Mouse (Mus musculus) small intestine, adult 2 months (tissue): ENCODE results near the gene Tfe3. TPM values are rescaled to one million over a fixed set of nuclear protein-coding genes. Genes with fewer than 3 reads are reported as not detected.

ENCODE experiments used
- H3K27ac ChIP-seq: fragments of 200-500 bp; 2 replicates; pipeline ENCODE4 v1.5.1; 2012; ENCODE audit warnings: low read depth, low read length, control low read depth, inconsistent platforms; ENCODE audit not compliant: insufficient read depth
- H3K27me3 ChIP-seq: fragments of 200-500 bp; 2 replicates; pipeline ENCODE4 v1.6.1; 2012; ENCODE audit warnings: mild to moderate bottlenecking, moderate library complexity, low read length, inconsistent platforms; ENCODE audit not compliant: control insufficient read depth, insufficient read depth
- H3K36me3 ChIP-seq: fragments of 200-500 bp; 2 replicates; pipeline ENCODE4 v1.6.1; 2012; ENCODE audit warnings: mild to moderate bottlenecking, low read length, control low read depth, inconsistent platforms; ENCODE audit not compliant: control insufficient read depth, insufficient read depth
- H3K4me1 ChIP-seq: fragments of 200-500 bp; 2 replicates; pipeline ENCODE4 v1.6.1; 2012; ENCODE audit warnings: low read length, inconsistent platforms, mixed read lengths; ENCODE audit not compliant: control insufficient read depth, insufficient read depth, insufficient read length
- H3K4me3 ChIP-seq: fragments of 200-500 bp; 2 replicates; pipeline ENCODE4 v1.5.1; 2012; ENCODE audit warnings: low read depth, mild to moderate bottlenecking, control low read depth, inconsistent platforms, low read length, moderate library complexity
- CTCF ChIP-seq: fragments of 200-500 bp; IDR thresholded peaks from 2 replicates; pipeline ENCODE4 v1.5.1; 2012; ENCODE audit warnings: low read depth, mild to moderate bottlenecking, control low read depth, inconsistent platforms, low read length, moderate library complexity, mixed read lengths; ENCODE audit not compliant: insufficient replicate concordance, insufficient read length; ENCODE audit errors: extremely low read depth
- POLR2A ChIP-seq: fragments of 200-500 bp; IDR thresholded peaks from 2 replicates; pipeline ENCODE4 v1.6.1; 2012; ENCODE audit warnings: low read depth, mild to moderate bottlenecking, control low read depth, inconsistent platforms, low read length, moderate library complexity
- WGBS: fragments of 180-500 bp; shearing (Covaris S2); methylation state at CpG from one replicate; pipeline ENCODE4 v1.1.7; 2018; 5-methylcytosine and 5-hydroxymethylcytosine counted together
- polyA plus RNA-seq: library from polyadenylated mRNA; depleted of rRNA; stranded (reverse); fragments of >200 nt; gene quantifications from 2 replicates; pipeline ENCODE4 v1.2.3, GENCODE M21; 2012

The Tfe3 gene
- polyA plus RNA-seq, 1 experiment = 23.0 TPM

DNA sequence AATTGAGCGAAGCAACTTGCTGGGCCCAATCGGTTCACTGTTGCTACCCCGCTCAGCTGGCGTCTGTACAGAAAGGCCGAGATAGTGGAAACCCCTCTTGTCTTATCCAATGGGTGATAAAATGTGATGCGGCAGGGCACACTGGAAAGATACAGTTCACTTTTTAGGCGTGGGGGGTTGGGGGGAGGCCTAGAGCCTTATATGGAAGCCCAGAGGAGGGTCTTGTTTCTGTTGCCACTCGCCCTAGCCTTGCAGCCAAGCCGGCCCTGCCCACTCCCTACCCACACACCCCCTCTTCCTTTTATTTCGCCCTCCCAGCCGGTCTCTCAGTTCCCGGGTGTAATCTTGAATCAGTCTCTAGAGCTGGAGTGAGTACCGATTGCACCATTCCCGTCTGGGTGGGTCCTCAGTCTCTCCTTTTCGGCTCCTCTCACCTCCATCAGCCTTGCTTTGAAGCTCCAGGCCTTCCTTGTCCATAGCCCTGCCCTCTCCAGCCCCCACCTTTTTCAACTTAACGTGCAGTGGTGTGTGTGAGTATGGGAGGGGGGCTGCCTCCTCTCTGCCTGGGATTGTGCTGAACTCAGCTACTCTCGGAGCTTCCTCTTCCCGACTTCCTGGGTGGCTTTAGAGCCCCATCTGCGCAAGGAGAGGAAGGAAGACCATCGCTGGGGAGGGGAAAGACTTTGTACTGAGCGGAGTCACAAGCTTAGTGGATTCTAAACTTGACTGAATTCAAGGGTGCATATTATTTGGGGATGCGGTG is 1.5 kb downstream of the Tfe3 start:
- TF ChIP-seq POLR2A (no peak), CTCF (no peak)
- no peaks in the 10 kb centered on the region for H3K27me3 ChIP-seq
- 13% methylated on average over 22 of the region's 22 CpGs for WGBS
- H3K36me3 ChIP-seq = peaks cover 22% of the 10 kb centered on the region
- H3K27ac ChIP-seq = peak overlapping the region; percentile 86
- H3K4me3 ChIP-seq = peak overlapping the region; percentile 98
- peaks cover 2% of the 10 kb centered on the region; the same call in 1 of the 2 replicates for H3K4me1 ChIP-seq

GRCm38 (mm10) chrX:7764657-7765280 is 2.4 kb downstream of the Tfe3 start:
- TF ChIP-seq CTCF (no peak), POLR2A (no peak)
- Histone ChIP-seq H3K27me3 (no peaks in the 10 kb centered on the region), H3K4me3 (no peak overlapping the region), H3K36me3 (peaks cover 27% of the 10 kb centered on the region), H3K27ac (no peak overlapping the region), H3K4me1 (peaks cover 2% of the 10 kb centered on the region; the same call in 1 of the 2 replicates)
- WGBS = 47% methylated on average over 9 of the region's 9 CpGs

GRCm38 (mm10) chrX:7765281-7765670 is 2.9 kb downstream of the Tfe3 start:
- Histone ChIP-seq H3K27ac (no peak overlapping the region), H3K4me3 (peak overlapping the region; percentile 14), H3K4me1 (peaks cover 2% of the 10 kb centered on the region; the same call in 1 of the 2 replicates), H3K27me3 (no peaks in the 10 kb centered on the region), H3K36me3 (peaks cover 31% of the 10 kb centered on the region)
- WGBS = 42% methylated on average over 13 of the region's 13 CpGs
- TF ChIP-seq POLR2A = no peak
- no peak for TF ChIP-seq CTCF

GRCm38 (mm10) chrX:7765764-7766163 is 3.4 kb downstream of the Tfe3 start:
- Histone ChIP-seq H3K27ac (no peak overlapping the region), H3K4me3 (peak overlapping the region; percentile 14), H3K36me3 (peaks cover 33% of the 10 kb centered on the region), H3K4me1 (peaks cover 2% of the 10 kb centered on the region; the same call in 1 of the 2 replicates), H3K27me3 (no peaks in the 10 kb centered on the region)
- WGBS = 30% methylated on average over 11 of the region's 11 CpGs
- TF ChIP-seq CTCF (no peak), POLR2A (no peak)

DNA sequence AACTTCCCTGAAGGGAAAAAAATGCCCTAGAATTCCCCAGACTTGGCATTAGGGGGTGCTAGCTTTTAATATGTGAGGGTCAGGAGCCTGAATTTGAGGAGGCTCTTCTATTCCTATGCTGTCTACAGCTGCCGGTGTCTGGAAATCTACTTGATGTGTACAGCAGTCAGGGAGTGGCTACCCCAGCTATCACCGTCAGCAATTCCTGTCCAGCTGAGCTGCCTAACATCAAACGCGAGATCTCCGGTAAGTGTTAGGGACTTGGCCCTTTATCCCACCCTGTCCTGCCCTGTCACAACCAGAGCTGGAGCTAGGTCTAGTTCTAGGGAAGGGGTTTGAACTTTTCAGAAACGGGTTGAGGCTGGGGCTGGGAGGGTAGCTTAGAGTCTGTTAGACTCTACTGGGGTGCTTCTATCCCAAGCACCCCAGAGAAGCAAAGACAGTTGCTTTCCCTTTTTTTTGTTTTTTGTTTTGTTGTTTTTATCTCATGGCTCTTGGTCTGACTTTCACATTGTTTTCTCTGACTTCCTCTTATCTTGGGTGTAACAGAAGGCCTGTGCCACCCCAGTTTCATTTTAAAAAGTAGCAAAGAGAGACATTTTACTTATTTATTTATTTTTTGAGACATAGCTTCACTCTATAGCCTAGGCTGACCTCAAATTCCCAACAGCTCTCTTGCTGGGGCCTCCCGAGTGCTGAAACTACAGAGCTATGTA is 7.1 kb downstream of the Tfe3 start:
- H3K4me3 ChIP-seq = no peak overlapping the region
- H3K27me3 ChIP-seq = no peaks in the 10 kb centered on the region
- H3K27ac ChIP-seq = no peak overlapping the region
- 91% methylated on average over 7 of the region's 7 CpGs for WGBS
- peaks cover 58% of the 10 kb centered on the region for H3K36me3 ChIP-seq
- no peak for TF ChIP-seq POLR2A
- TF ChIP-seq CTCF = no peak
- H3K4me1 ChIP-seq = 0 out of 2 replicates have a peak, but pooled peaks cover 2% of the 10 kb centered on the region

GRCm38 (mm10) chrX:7772766-7773165 is 10.4 kb downstream of the Tfe3 start:
- peaks cover 43% of the 10 kb centered on the region for H3K36me3 ChIP-seq
- H3K27ac ChIP-seq = no peak overlapping the region
- TF ChIP-seq CTCF (no peak), POLR2A (no peak)
- H3K27me3 ChIP-seq = no peaks in the 10 kb centered on the region
- no peak overlapping the region for H3K4me3 ChIP-seq
- WGBS = 47% methylated on average over 2 of the region's 2 CpGs
- H3K4me1 ChIP-seq = no peaks in the 10 kb centered on the region
